Mouse (Mus musculus) liver, embryonic 14.5 days (tissue): ENCODE measurements around the gene Tmprss6. TPM values are rescaled to one million over a fixed set of nuclear protein-coding genes. Genes with fewer than 3 reads are reported as not detected.

ENCODE experiments used
- ATAC-seq: fragments of 200-750 bp; cut with Nextera tagmentation; 2 replicates; pipeline ENCODE4 v1.8.0; 2017; ENCODE audit warnings: moderate number of reproducible peaks, mild to moderate bottlenecking, moderate library complexity; ENCODE audit not compliant: insufficient read depth
- DNase-seq, 3 experiments: peaks; one replicate each; pipeline ENCODE4 v3.0.0-alpha.2; 2012 to 2013; ENCODE audit warnings: low read depth in 3 of 3, low spot score in 3 of 3
- H3K27ac ChIP-seq: fragments of 300-500 bp; sonication (generic); 2 replicates; pipeline ENCODE4 v1.5.1; 2014; ENCODE audit warnings: moderate library complexity, mild to moderate bottlenecking, control low read depth, inconsistent platforms
- H3K27me3 ChIP-seq: fragments of 300-500 bp; sonication (generic); 2 replicates; pipeline ENCODE4 v1.6.1; 2014; ENCODE audit warnings: mild to moderate bottlenecking, low read length, moderate library complexity; ENCODE audit not compliant: control insufficient read depth, insufficient read depth
- H3K36me3 ChIP-seq: fragments of 300-500 bp; sonication (generic); replicated peaks from 2 replicates; pipeline ENCODE4 v1.6.1; 2014; ENCODE audit warnings: low read depth; ENCODE audit not compliant: control insufficient read depth, insufficient read depth
- H3K4me1 ChIP-seq, 2 experiments: fragments of 200-500 bp in 1 of 2; fragments of 300-500 bp in 1 of 2; sonication (generic) in 1 of 2; replicated peaks; 2 replicates each; pipeline ENCODE4 v1.6.1; 2012 to 2014; ENCODE audit warnings: antibody characterized with exemption in 1 of 2, inconsistent platforms in 1 of 2, low read length in 1 of 2; ENCODE audit not compliant: control insufficient read depth in 2 of 2, insufficient read depth in 2 of 2
- H3K4me2 ChIP-seq: fragments of 300-500 bp; sonication (generic); 2 replicates; pipeline ENCODE4 v1.6.1; 2014; ENCODE audit warnings: low read depth, mild to moderate bottlenecking, control low read depth, moderate library complexity
- H3K4me3 ChIP-seq, 2 experiments: fragments of 200-500 bp in 1 of 2; fragments of 300-500 bp in 1 of 2; sonication (generic) in 1 of 2; 2 replicates each; pipeline ENCODE4 v1.5.1; 2012 to 2014; ENCODE audit warnings: low read depth in 2 of 2, low read length in 2 of 2, mild to moderate bottlenecking in 2 of 2, control low read depth in 1 of 2, inconsistent platforms in 1 of 2, moderate library complexity in 1 of 2; ENCODE audit not compliant: insufficient read depth in 1 of 2
- H3K9ac ChIP-seq: fragments of 300-500 bp; sonication (generic); replicated peaks from 2 replicates; pipeline ENCODE4 v1.6.1; 2014; ENCODE audit warnings: mild to moderate bottlenecking, control low read depth, moderate library complexity
- H3K9me3 ChIP-seq: fragments of 300-500 bp; sonication (generic); 2 replicates; pipeline ENCODE4 v1.6.1; 2016; ENCODE audit warnings: low read length, mixed read lengths; ENCODE audit not compliant: control insufficient read depth
- CTCF ChIP-seq: IDR thresholded peaks from 2 replicates; pipeline ENCODE4 v1.5.1; 2016; ENCODE audit warnings: antibody characterized with exemption, low read depth, control low read depth
- EP300 ChIP-seq: IDR thresholded peaks from 2 replicates; pipeline ENCODE4 v1.6.1; 2016; ENCODE audit warnings: antibody characterized with exemption, low read depth
- WGBS: fragments of 180-500 bp; shearing (Covaris S2); extraction: QIAGEN DNeasy Blood & Tissue Kit; methylation state at CpG from one replicate; pipeline ENCODE4 v1.1.7; 2014; ENCODE audit not compliant: insufficient replicate concordance; 5-methylcytosine and 5-hydroxymethylcytosine counted together
- polyA plus RNA-seq, 2 experiments: library from polyadenylated mRNA; depleted of rRNA in 1 of 2; stranded (reverse) in 1 of 2; unstranded in 1 of 2; fragments of >200 nt; fragmentation: Nextera tagmentation in 1 of 2; extraction: Ambion mirVana in 1 of 2; gene quantifications; 2 replicates each; pipeline versions ENCODE4 v1.2.1 to v1.2.3; 2012 to 2014

The Tmprss6 gene
- polyA plus RNA-seq, 2 experiments: 9.8 to 11.9 TPM

DNA sequence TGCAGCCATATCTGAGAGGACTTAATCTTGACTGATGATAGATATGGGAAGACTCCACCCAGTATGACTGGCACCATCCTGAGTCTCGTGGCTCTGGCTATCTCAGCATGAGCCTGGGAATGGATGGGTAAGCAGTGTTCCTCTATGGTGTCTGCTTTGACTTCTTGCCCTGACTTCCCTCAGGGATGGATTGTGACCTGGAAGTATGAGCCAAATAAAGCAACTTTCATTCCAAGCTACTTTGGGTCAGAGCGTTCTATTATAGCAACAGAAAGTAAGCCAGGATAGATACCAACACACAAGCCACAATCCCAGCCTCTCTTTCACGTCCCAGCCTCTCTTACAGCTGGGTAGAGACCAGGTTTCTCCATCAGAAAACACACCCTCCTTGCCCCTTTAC lies 37.1 kb upstream of the Tmprss6 start:
- Histone ChIP-seq H3K27me3 (no peaks in the 10 kb centered on the region), H3K4me3 (no peak overlapping the region), H3K9ac (no peak overlapping the region), H3K4me2 (no peak overlapping the region), H3K36me3 (no peaks in the 10 kb centered on the region), H3K9me3 (no peaks in the 10 kb centered on the region), H3K4me1 (peaks cover 0 to 2% of the 10 kb centered on the region in 2 experiments; a peak in 1 of 4 replicates), H3K27ac (no peak overlapping the region)
- TF ChIP-seq EP300 (no peak), CTCF (no peak)
- DNase-seq (no peak), ATAC-seq (no peak)
- 58% methylated on average over 3 of the region's 3 CpGs for WGBS

DNA sequence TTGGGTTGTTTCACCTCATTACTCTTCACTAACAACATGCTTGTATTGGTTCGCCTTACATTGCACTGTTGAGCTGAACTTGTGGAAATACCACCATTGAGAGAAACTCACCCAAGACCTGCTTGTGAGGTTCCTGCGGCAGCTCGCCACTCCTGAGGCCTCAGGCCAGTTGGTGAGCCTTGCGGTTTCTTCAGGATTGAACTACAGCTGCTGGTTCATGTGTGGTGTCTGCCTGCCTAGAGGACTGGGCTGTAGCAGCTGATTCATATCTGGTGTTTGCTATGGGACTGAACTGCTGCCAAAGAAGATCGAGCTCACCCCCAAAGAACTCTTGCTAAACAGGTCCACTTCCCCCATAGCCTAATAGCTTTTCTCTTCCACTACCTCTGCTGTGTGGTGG lies 36.4 kb upstream of the Tmprss6 start:
- H3K9me3 ChIP-seq: no peaks in the 10 kb centered on the region
- H3K27ac ChIP-seq: no peak overlapping the region
- ATAC-seq (no peak), DNase-seq (no peak)
- WGBS: 61% methylated on average over 5 of the region's 5 CpGs
- H3K4me3 ChIP-seq: no peak overlapping the region
- H3K4me1 ChIP-seq: no peaks in the 10 kb centered on the region; a peak in 1 of 4 replicates
- no peaks in the 10 kb centered on the region for H3K27me3 ChIP-seq
- H3K9ac ChIP-seq: no peak overlapping the region
- TF ChIP-seq EP300 (no peak), CTCF (no peak)
- H3K36me3 ChIP-seq: no peaks in the 10 kb centered on the region
- no peak overlapping the region for H3K4me2 ChIP-seq

GRCm38 (mm10) chr15:78504013-78504412 lies 35.6 kb upstream of the Tmprss6 start:
- no peak overlapping the region for H3K27ac ChIP-seq
- no peaks in the 10 kb centered on the region for H3K27me3 ChIP-seq
- no peak overlapping the region for H3K4me2 ChIP-seq
- H3K9me3 ChIP-seq: no peaks in the 10 kb centered on the region
- no peaks in the 10 kb centered on the region for H3K36me3 ChIP-seq
- no peak for DNase-seq
- TF ChIP-seq CTCF (no peak), EP300 (no peak)
- no peak overlapping the region for H3K9ac ChIP-seq
- WGBS: 41% methylated on average over 1 of the region's 1 CpGs
- H3K4me3 ChIP-seq: no peak overlapping the region
- no peak for ATAC-seq
- no peaks in the 10 kb centered on the region for H3K4me1 ChIP-seq

DNA sequence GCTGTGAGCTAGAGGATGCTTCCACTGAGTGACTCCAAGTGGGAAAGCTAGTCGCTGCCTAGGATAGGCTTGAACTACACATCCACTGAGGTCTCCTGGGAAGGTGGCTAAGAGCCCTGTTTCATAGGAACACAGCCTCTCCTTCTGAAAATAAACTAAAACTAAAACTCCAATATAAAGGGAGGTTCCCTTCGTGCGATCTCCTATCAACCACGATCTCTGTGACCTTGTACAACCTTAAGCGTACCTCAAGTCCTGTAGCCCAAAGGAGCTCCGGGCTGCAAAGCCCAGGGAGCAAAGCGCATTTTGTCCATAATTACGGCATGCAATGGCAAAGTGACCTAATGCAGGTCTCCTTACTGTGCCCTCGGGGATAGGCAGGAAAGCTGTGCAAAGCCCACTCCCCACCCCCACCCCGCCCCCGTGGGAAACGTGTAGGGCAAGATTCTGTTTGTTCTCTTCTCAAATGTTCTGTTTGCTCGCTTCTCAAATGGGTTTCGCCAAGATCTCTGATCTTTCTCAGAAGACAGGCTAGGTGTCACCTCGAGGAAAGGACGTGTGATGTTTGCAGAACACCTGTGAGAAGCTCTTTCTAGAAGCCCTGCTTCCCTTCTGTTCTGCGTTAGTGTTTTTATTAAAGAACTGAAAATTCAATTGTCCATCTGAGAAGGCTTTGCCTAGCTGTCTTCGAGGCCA lies 34.2 kb upstream of the Tmprss6 start:
- ATAC-seq (no peak), DNase-seq (no peak)
- Histone ChIP-seq H3K4me2 (no peak overlapping the region), H3K4me3 (no peak overlapping the region), H3K27ac (no peak overlapping the region), H3K9ac (no peak overlapping the region), H3K4me1 (no peaks in the 10 kb centered on the region), H3K27me3 (no peaks in the 10 kb centered on the region), H3K36me3 (no peaks in the 10 kb centered on the region), H3K9me3 (no peaks in the 10 kb centered on the region)
- TF ChIP-seq CTCF (no peak), EP300 (no peak)
- 65% methylated on average over 18 of the region's 18 CpGs for WGBS

DNA sequence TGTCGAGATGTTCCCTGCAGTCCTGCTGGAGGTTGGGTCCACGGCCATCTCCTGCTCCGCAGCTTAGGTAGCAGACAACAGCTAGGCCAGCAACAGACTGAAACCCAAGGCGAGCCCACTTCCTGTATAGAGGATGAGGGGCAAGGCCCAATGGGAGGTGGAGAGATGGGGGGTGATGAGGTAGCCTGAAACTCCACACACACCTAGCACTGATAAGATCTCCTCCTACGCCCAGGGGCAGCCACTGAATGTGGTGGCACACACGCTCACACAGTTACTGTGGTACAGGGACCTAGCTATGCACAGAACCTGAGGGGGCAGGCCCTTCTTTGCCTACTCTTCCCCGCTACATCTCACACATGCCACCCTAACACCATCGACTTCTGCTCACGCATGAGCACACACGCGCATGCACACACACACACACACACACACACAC lies 26.6 kb upstream of the Tmprss6 start, which contains the start of gene Il2rb:
Gene Il2rb (minus strand): TSS at position 304 of the 439 bp plus-strand sequence.
- Histone ChIP-seq H3K27ac (no peak within 1 kb of the TSS), H3K9ac (no peak within 1 kb of the TSS), H3K36me3 (no peaks in the 10 kb centered on the region), H3K9me3 (no peaks in the 10 kb centered on the region), H3K4me3 (no peak within 1 kb of the TSS), H3K4me1 (peaks cover 0 to 4% of the 10 kb centered on the region in 2 experiments; a peak in 1 of 4 replicates), H3K4me2 (no peak within 1 kb of the TSS), H3K27me3 (no peaks in the 10 kb centered on the region)
- DNase-seq (no peak), ATAC-seq (no peak)
- no peak for TF ChIP-seq CTCF
- TF ChIP-seq EP300: no peak
- WGBS: 70% methylated on average over 11 of the region's 11 CpGs
